Mouse (Mus musculus): Measurements from ENCODE around the gene 4930467E23Rik. TPM values are rescaled to one million over a fixed set of nuclear protein-coding genes. Genes with fewer than 3 reads are reported as not detected.
"Not testable (repeated sequence)": the region's sequence is repeated elsewhere in the genome, so short reads cannot be mapped to it uniquely, and the experiment has no call there.

4930467E23Rik gene
- polyA plus RNA-seq, 1 experiment from 2014 or later: not detected

DNA sequence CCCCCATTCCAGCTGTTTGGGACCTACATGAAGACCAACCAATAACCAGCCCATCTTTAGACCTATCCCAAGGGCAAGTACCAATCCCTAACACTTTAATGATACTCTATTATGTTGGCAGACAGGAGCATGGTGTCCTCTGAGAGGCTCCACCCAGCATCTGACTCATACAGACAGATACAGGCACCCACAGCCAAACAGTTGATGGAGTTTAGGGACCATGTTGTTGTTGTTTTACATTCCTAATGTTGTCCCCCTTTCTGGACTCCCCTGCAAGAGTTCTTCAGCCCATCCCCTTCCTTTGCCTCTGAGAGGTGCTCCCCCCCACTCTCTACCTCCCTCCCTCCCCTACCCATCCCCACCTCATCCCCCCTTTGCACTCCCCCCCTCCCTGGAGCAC is 46.9 kb downstream of the 4930467E23Rik start:
- not testable (repeated sequence) for H3K27me3 ChIP-seq (ENCODE audit: control insufficient read depth, insufficient read depth, low read length); H3K27ac ChIP-seq; DNase-seq (ENCODE audit: low spot score); H3K9ac ChIP-seq; H3K4me3 ChIP-seq (replicated peaks; ENCODE audit: low read length); H3K4me1 ChIP-seq (replicated peaks; ENCODE audit: control insufficient read depth, insufficient read depth, low read length); ATAC-seq (ENCODE audit: low FRiP score); H3K9me3 ChIP-seq (ENCODE audit: control insufficient read depth, low read length); H3K36me3 ChIP-seq (replicated peaks; ENCODE audit: control insufficient read depth, insufficient read depth); H3K4me2 ChIP-seq (replicated peaks)

DNA sequence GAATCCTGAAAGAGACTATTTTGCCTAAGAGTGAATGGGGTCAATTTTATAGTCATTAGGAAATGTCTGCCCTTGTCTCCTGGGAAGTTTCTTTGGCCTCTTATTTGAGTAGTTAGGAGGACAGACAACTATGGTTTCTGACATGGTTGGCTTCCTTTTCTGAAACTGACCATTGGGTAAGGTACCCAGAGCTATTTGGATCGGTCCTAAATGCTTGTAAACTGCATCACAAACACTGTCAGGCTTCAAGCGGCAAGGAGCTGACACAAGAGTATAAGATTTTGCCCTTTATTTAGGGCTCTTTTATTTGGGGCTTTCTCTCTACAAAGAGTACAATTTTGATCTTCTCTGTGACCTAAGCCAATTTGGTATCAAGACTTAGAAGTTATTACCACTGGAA is 48.1 kb downstream of the 4930467E23Rik start:
- H3K27ac ChIP-seq; DNase-seq (ENCODE audit: low spot score); ATAC-seq (ENCODE audit: low FRiP score); H3K9ac ChIP-seq; H3K27me3 ChIP-seq (ENCODE audit: control insufficient read depth, insufficient read depth, low read length); H3K4me1 ChIP-seq (replicated peaks; ENCODE audit: control insufficient read depth, insufficient read depth, low read length); H3K9me3 ChIP-seq (ENCODE audit: control insufficient read depth, low read length); H3K36me3 ChIP-seq (replicated peaks; ENCODE audit: control insufficient read depth, insufficient read depth); H3K4me3 ChIP-seq (replicated peaks; ENCODE audit: low read length); H3K4me2 ChIP-seq (replicated peaks): not testable (repeated sequence)
- WGBS: 37% methylated on average over 2 of the region's 2 CpGs

DNA sequence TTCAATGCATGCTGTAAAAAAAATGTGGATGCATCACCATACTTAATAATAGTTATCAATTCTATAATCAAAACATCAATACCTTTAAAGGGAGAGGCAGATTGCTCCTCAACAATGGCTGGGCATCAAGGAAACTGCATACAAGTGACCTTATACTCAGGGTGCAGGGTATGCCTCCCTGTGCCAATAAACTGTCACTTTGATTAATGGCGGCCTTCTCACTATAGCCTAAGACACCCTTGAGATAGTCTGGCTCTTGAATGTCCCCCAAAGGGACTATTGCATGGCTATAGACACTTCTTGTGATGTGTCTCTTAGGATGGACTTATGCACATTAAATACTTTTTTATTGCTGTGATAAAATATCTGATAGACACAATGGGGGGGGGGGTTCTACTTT is 48.8 kb downstream of the 4930467E23Rik start:
- not testable (repeated sequence) for H3K27ac ChIP-seq; H3K36me3 ChIP-seq (replicated peaks; ENCODE audit: control insufficient read depth, insufficient read depth); H3K4me2 ChIP-seq (replicated peaks); H3K4me3 ChIP-seq (replicated peaks; ENCODE audit: low read length); DNase-seq (ENCODE audit: low spot score); H3K27me3 ChIP-seq (ENCODE audit: control insufficient read depth, insufficient read depth, low read length); H3K9me3 ChIP-seq (ENCODE audit: control insufficient read depth, low read length); H3K4me1 ChIP-seq (replicated peaks; ENCODE audit: control insufficient read depth, insufficient read depth, low read length); ATAC-seq (ENCODE audit: low FRiP score); H3K9ac ChIP-seq
- WGBS: 63% methylated on average over 1 of the region's 1 CpGs

DNA sequence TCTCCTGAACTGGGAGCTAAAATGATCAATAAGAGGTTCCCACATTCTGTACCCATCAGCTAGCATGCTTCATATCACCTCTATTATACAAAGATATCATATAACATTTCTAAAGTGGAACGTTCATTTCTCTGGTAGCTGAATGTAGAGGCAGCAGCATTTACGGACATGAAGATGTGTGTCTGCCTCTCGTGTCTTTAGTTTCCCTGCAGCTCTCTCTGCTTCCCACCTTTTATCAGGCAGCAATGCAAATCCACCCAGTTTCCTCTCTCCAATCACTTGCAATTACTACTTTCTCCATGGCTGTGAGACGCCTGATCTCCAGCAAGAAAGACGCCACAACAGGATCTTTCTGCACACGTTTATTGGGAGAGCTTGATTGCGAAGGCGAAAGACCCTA is 49.5 kb downstream of the 4930467E23Rik start:
- not testable (repeated sequence) for H3K4me3 ChIP-seq (replicated peaks; ENCODE audit: low read length); DNase-seq (ENCODE audit: low spot score); H3K27me3 ChIP-seq (ENCODE audit: control insufficient read depth, insufficient read depth, low read length); H3K4me1 ChIP-seq (replicated peaks; ENCODE audit: control insufficient read depth, insufficient read depth, low read length); H3K4me2 ChIP-seq (replicated peaks); H3K9ac ChIP-seq; H3K9me3 ChIP-seq (ENCODE audit: control insufficient read depth, low read length); ATAC-seq (ENCODE audit: low FRiP score); H3K36me3 ChIP-seq (replicated peaks; ENCODE audit: control insufficient read depth, insufficient read depth); H3K27ac ChIP-seq
- WGBS: 92% methylated on average over 8 of the region's 8 CpGs

DNA sequence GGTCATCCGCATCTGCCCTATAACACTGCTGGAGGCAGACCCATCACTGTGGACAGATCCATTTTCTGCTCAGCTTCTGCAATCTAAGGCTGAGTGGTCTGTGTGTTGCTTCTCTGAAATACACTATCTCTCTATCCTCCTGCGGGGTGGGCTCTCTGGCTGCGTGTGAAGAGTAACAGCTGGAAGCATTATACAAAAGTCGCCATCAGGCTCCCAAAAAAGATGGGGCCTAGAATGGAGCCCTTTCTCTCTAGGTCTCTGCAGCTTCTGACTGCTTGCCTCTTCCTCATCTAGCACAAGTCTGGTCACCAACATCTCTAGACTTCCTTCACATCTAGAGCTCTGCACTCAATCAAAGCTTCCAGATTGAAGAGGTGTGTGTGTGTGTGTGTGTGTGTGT is 50.8 kb downstream of the 4930467E23Rik start:
- H3K27ac ChIP-seq; ATAC-seq (ENCODE audit: low FRiP score); H3K36me3 ChIP-seq (replicated peaks; ENCODE audit: control insufficient read depth, insufficient read depth); DNase-seq (ENCODE audit: low spot score); H3K4me2 ChIP-seq (replicated peaks); H3K27me3 ChIP-seq (ENCODE audit: control insufficient read depth, insufficient read depth, low read length); H3K4me1 ChIP-seq (replicated peaks; ENCODE audit: control insufficient read depth, insufficient read depth, low read length); H3K4me3 ChIP-seq (replicated peaks; ENCODE audit: low read length); H3K9me3 ChIP-seq (ENCODE audit: control insufficient read depth, low read length); H3K9ac ChIP-seq: not testable (repeated sequence)
- WGBS: 97% methylated on average over 4 of the region's 4 CpGs

DNA sequence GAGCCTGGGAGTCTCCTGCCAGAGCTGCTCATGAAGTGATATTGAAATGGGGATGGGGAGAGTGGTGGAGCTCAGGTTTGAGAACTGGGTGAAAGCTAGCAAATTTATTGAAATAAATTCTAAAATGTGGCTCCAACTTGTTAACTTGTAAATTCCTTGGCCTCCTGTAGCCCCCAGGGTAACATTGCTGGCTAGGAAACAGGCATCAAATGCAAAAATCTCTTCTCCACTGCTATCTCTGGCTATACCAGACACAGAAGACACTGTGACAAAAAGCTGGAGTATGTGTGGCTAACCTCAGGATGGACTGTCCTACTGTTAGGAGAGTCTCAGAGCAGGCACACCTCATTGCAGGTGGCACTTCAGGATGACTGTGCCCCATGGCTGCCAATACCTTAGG is 51.3 kb downstream of the 4930467E23Rik start:
- H3K4me2 ChIP-seq (replicated peaks); H3K27ac ChIP-seq; H3K9ac ChIP-seq; H3K4me3 ChIP-seq (replicated peaks; ENCODE audit: low read length); DNase-seq (ENCODE audit: low spot score); H3K27me3 ChIP-seq (ENCODE audit: control insufficient read depth, insufficient read depth, low read length); H3K36me3 ChIP-seq (replicated peaks; ENCODE audit: control insufficient read depth, insufficient read depth); H3K9me3 ChIP-seq (ENCODE audit: control insufficient read depth, low read length); ATAC-seq (ENCODE audit: low FRiP score); H3K4me1 ChIP-seq (replicated peaks; ENCODE audit: control insufficient read depth, insufficient read depth, low read length): not testable (repeated sequence)

DNA sequence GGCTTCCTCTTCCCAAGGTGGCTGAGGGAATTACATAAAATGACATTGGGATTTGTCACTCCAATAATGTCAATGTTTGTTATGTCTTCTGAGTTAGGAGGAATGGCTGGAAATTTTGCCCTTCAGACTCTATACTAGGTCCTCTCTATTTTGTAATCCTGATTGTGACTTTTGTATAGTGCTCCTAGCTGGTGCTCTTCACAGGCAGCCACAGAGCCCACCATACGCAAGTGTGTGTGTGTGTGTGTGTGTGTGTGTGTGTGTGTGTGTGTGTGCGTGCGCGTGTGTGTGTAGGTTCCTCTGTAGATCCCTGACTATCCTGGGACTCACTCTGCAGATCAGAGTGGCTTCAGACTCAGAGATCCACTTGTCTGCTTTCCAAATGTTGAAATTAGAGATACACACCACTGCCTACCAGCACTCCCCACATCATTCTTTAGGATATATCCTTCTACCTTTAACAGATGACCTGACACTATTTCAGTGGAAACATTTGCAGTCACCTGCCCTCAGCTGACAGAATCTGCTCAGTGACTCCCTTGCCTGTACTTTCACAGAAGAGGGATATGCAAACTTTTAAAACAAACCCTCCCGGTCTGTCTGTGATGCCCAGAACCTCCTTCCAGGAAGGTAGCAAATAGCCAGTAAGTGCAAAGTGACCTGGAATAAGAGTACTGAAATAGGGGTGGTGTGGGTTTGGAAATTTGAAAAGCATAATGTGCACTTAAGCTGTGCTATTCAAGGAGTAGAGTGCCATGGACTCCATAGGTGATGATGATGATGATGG is 52.1 kb downstream of the 4930467E23Rik start:
- H3K27ac ChIP-seq; H3K4me3 ChIP-seq (replicated peaks; ENCODE audit: low read length); DNase-seq (ENCODE audit: low spot score); H3K9ac ChIP-seq; H3K4me2 ChIP-seq (replicated peaks); H3K27me3 ChIP-seq (ENCODE audit: control insufficient read depth, insufficient read depth, low read length); H3K9me3 ChIP-seq (ENCODE audit: control insufficient read depth, low read length); ATAC-seq (ENCODE audit: low FRiP score); H3K36me3 ChIP-seq (replicated peaks; ENCODE audit: control insufficient read depth, insufficient read depth); H3K4me1 ChIP-seq (replicated peaks; ENCODE audit: control insufficient read depth, insufficient read depth, low read length): not testable (repeated sequence)
- WGBS: 96% methylated on average over 5 of the region's 5 CpGs

DNA sequence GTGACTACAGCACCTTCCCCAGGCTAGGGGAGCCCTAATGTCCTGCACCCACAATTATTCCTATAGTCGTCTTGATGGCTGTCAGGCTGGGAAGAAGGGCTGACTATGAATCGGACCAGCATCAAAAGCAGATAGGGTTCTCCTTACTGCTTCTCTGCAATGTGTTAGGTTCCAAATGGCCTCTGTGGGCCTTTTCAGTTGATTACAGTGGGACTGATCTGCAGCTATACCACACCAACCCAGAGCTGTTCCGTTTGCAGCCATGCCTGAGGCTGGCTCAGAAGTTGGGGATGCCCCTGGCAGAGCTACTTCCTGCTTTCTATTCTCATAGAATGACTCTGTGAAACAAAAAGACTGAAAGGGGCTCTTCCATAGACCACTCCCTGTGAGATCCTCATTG is 53.4 kb downstream of the 4930467E23Rik start:
- H3K9ac ChIP-seq; H3K4me1 ChIP-seq (replicated peaks; ENCODE audit: control insufficient read depth, insufficient read depth, low read length); ATAC-seq (ENCODE audit: low FRiP score); DNase-seq (ENCODE audit: low spot score); H3K27ac ChIP-seq; H3K4me3 ChIP-seq (replicated peaks; ENCODE audit: low read length); H3K4me2 ChIP-seq (replicated peaks); H3K27me3 ChIP-seq (ENCODE audit: control insufficient read depth, insufficient read depth, low read length); H3K36me3 ChIP-seq (replicated peaks; ENCODE audit: control insufficient read depth, insufficient read depth); H3K9me3 ChIP-seq (ENCODE audit: control insufficient read depth, low read length): not testable (repeated sequence)
- 87% methylated on average over 3 of the region's 3 CpGs for WGBS

DNA sequence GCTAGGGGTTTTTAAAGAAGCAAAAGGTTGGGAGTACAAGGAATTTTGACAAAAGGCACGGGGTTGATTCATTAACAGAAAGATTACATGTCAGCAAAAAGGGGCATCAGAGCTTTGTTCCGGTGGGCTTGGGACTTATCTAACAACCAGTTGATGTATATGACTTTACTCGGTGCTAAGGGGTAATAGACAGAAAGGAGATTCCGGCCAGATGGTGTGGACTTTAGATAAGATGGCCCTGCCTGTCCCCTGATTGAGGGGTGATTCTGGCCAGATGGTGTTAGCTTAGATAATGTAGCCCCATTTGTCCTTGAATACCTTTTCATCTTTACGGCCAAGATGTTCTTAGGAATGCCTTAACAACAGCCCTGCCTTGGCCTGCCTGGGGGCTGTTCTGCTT is 54.5 kb downstream of the 4930467E23Rik start:
- DNase-seq (ENCODE audit: low spot score); ATAC-seq (ENCODE audit: low FRiP score): not testable (repeated sequence)
- WGBS: no CpG with 5 or more reads among the region's 5 CpGs

More for the DNA sequence above, 54.5 kb downstream of the 4930467E23Rik start:
- not testable (repeated sequence) for H3K4me1 ChIP-seq (replicated peaks; ENCODE audit: control insufficient read depth, insufficient read depth, low read length); H3K36me3 ChIP-seq (replicated peaks; ENCODE audit: control insufficient read depth, insufficient read depth); H3K4me3 ChIP-seq (replicated peaks; ENCODE audit: low read length); H3K27me3 ChIP-seq (ENCODE audit: control insufficient read depth, insufficient read depth, low read length); H3K9ac ChIP-seq; H3K27ac ChIP-seq; H3K9me3 ChIP-seq (ENCODE audit: control insufficient read depth, low read length); H3K4me2 ChIP-seq (replicated peaks)
